Mouse (Mus musculus) T-helper 2 cell (primary cell): ENCODE measurements at regions not wholly inside any gene's neighbourhood (a gene's known extent, or its start where the extent isn't known, plus 50 kb on each side); places are given as distances from the start of the nearest gene placed in this dataset.
"Not testable (repeated sequence)": the region's sequence is repeated elsewhere in the genome, so short reads cannot be mapped to it uniquely, and the experiment has no call there.

Experiments used
- in situ Hi-C: fragments of 300-600 bp; cut with MboI, MseI; formaldehyde crosslinking; loops from one replicate; pipeline ENCODE4 v1.15.1; 2025; ENCODE audit warnings: high pct_unique_total_duplicates

- in situ Hi-C loops, result no loop called here
Observed at GRCm38 (mm10) chr13:26457487-26458253, 312.3 kb downstream of the Hdgfl1 start.

DNA sequence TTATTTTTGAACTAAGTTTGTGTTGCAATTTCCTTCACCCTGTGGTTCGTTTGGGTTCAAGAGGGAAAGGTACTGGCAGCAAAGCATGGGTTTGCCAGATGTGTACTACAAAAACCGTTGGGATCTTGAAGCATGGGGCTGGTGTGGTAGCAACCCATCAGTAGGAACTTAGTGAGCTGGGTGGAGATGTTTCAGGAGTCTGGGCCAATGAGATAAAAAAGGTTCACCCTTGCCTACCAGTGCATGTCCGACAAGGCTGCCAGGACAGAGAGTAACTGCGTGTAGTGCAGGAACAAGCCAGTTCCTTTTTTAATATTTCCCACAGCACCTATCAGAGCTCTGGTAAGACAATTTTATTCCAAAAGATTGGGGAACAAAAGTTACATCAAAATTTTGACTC, 343.3 kb downstream of the Hdgfl1 start:
- in situ Hi-C loops, result no loop called here

GRCm38 (mm10) chr13:26424513-26424912, 345.5 kb downstream of the Hdgfl1 start:
- in situ Hi-C loops, result no loop called here

GRCm38 (mm10) chr13:26405757-26406156, 364.2 kb downstream of the Hdgfl1 start:
- in situ Hi-C loops, result no loop called here

DNA sequence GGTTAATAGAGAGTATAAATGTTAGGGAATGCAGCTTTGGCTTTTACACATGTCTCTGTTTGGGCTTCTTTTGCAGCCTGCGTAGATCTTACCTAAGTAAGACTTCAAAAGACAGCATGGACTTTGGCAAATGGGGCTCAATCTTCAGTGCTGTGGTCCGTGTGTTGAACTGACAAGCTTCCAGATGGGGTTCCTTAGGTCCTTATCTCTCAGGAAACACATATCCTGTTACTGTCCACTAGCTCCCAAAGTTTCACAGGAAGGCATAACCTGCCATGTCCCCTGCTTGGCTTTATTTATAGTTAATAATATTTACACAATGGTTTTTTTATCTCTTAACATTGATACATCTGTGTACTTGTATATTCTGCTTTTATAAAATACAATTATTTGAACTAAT, 365.3 kb downstream of the Hdgfl1 start:
- in situ Hi-C loops, result no loop called here

DNA sequence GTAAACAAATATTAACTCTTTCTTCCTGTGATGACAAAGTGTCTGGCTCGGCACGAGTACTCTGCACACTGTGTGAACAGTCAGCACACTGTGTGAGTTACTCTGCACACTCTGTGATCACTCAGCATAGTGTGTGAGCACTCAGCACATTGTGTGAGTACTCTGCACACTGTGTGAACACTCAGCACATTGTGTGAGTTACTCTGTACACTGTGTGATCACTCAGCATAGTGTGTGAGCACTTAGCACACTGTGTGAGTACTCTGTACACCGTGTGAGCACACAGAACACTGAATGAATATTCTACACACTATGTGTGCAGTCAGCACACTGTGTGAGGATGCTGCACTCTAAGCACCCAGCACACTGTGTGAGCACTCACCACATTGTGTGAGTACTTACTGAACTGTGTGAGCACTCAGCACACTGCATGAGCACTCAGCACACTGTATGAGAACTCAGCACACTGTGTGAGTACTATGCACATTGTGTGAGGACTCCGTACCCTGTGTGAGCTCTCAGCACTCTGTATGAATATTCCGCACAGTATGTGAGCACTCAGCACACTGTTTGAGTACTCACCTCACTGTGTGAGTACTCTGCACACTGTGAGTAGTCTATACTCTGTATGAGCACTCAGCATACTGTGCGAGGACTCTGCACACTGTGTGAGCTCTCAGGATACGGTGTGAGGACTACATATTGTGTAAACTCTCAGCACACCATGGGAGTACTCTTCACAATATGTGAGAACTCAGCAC, 381.9 kb downstream of the Hdgfl1 start:
- in situ Hi-C loops, result no loop called here

DNA sequence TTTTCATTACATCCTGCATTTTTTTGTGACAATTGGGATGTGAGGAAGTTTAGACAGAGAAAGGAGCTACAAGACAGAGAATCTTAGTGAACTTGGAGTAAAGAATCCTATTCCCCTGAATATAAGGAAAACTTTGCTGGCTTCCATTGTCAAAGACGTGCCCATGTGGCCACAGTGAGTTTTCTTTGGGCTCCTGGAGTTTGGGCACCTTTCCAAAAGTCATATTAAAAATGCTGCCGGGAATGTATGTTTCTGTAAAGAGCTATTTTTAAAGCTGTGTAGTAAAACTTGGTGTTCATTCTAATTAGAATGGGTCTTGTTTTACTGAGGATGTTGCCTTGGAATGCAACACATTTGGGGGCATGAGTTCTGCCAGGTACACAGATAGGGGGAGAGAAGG, 387.3 kb downstream of the Hdgfl1 start:
- in situ Hi-C loops, result no loop called here

GRCm38 (mm10) chr13:26382154-26382553, 387.8 kb downstream of the Hdgfl1 start:
- in situ Hi-C loops, result no loop called here

DNA sequence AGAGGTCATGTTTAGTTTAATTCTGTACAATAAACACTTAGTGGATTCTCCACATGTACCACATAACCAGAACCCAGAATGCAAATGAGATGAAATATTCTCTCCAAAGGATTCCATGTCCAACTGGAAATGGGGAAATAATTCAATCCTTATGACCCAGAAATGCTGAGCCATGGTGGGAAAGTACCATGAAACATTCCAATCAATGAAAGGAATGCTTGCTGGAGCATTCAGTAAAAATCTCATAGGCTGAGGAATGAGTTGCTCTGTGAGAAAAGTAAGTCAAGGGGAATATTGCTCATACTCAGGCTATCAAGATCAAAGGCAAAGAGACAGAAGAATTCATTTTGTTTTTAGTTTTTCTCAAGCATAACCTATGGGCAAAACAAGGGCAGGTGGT, 394.4 kb downstream of the Hdgfl1 start:
- in situ Hi-C loops, result no loop called here

DNA sequence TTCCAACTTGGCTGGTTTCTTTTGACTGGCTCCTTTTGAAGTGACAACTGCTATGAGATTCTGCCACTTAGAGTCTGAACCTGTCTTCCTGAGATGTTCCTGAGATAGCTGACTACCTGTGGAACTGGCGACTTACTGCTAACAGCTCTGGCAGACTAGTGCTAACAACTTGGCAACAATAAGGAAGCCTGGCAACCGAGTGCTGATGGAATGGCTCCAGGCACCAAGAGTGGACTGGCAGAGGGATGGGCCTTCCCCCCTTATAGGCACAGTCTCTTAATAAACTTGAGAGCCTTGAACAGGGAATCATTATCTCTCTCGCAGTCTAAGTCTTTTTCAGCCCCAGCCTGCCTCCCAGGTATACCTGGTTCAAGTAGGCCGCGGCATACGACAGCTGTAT, 404.1 kb downstream of the Hdgfl1 start:
- in situ Hi-C loops, result not testable (repeated sequence)

DNA sequence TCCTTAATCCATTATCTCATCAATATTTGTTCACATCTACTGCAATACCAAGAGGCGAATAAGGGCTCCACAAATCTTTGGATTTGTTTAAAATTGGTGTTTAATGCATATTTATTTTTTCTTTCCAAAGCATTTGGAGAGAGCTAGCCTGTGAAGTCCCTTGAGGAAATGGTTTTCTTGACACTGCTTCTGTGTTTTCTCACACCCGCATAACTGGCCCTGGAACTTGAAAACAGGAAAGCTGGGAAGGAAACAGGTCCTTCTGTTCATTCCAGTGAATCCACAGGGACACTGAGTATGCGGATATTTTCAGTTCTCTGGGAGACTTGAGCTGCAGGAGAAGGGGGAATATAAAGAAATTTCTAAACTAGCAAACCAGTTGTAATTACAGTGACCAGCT, 413.6 kb downstream of the Hdgfl1 start:
- in situ Hi-C loops, result no loop called here

DNA sequence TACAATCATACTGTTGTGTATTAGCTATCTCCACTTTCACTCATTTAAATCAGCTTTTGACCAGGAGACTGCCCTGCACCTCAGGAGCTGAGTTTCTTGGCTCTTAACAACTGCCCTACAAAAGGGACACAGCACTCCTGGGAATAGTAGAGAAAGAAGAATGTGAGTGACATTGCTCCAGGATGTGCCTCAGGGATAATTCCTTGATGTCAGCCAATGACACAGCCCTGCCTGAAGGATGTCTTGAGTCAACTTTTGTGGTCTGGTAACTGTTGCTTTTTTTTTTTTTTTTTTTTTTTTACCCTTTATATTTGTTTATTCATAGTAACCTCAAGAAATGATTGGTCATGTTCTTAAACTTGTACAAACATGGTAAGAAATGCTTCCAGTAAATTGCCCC, 415.5 kb downstream of the Hdgfl1 start:
- in situ Hi-C loops, result no loop called here

DNA sequence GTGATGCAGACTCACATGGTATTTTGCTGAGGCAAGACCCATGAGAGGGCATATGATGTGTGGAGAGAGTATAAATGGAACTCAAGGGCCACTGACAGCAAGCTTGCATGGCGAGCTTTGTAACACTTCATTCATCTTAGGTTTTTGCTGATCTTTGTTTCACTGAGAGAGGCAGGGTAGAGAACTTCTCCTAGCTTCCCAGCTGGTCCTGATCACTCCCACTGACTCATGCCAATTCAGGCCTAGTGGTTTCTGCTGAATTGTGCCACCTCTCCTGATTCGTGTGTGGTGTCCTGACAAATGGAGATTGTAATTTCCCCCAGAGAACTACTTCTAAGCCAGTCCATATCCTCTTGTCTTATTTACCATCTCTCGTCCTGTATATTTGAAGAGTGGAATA, 419.5 kb downstream of the Hdgfl1 start:
- in situ Hi-C loops, result no loop called here

DNA sequence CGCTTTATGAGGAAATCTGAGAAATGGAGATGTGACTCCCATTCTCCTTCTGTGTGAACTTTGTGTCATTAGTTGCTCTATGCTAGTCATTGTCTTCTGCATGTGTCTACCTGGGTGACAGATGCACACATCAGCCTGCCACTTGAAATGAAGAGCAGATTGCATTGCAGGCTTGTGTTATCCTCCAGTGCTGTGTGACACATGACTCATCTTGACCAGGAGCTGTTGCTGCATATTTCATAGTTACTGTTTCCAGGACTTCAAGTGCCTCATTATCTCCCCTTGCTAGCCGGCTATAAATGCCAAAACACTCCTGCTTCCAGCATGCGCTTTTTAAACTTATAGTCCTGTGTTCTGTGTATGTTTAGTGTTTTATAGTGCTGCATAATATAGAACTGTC, 431.2 kb downstream of the Hdgfl1 start:
- in situ Hi-C loops, result no loop called here

GRCm38 (mm10) chr13:26325066-26325465, 444.9 kb downstream of the Hdgfl1 start:
- in situ Hi-C loops, result no loop called here

DNA sequence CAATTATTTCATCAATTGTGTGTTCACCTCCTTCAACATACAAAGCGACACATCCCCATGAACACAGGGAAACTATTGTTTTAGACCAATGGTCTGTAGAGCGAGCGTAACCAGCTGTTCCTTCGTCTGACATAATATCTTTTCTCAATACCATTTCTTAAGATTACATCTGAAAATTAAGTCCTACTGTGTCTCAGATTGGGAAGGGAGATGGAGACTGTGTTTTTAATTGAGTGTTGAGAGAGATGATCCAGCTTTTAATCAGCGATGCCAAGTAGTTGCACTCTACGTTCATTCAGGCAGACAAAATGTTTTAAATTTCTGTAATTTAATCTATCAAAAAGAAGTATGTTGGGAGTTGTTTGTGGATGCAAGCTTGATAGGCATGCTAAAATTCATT, 445.3 kb downstream of the Hdgfl1 start:
- in situ Hi-C loops, result no loop called here

DNA sequence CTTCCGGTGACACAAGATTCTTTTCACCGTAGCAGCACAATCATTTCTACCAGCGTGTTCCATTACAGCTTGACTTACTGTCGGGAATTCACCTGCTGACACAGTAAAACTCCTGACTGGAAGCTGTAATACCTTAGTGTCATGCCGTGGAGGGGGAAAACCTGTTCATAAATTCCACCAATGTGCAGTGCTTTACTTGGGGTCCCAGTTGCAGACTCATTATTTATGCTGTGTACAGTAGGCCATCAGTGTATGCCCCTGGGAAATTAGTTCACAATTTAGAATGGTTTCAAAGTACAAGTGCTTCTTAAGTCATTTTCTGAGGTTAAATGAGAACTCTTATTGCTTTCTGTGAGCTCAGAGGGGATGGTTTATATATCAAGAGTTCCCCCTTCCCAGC, 451.4 kb downstream of the Hdgfl1 start:
- in situ Hi-C loops, result no loop called here

- in situ Hi-C loops, result no loop called here
Observed at GRCm38 (mm10) chr13:26312246-26313010, 457.5 kb downstream of the Hdgfl1 start.

- in situ Hi-C loops, result no loop called here
Observed at GRCm38 (mm10) chr13:26284073-26284444, 485.9 kb downstream of the Hdgfl1 start.

- in situ Hi-C loops, result no loop called here
Observed at GRCm38 (mm10) chr13:26283397-26284072, 486.4 kb downstream of the Hdgfl1 start.

- in situ Hi-C loops, result no loop called here
Observed at GRCm38 (mm10) chr13:26282291-26282690, 487.7 kb downstream of the Hdgfl1 start.

GRCm38 (mm10) chr13:26272850-26273249, 497.1 kb downstream of the Hdgfl1 start:
- in situ Hi-C loops, result no loop called here
